Mouse (Mus musculus) frontal cortex, postnatal 10 days (tissue): ENCODE results near the gene Casz1.

Experiments
- DNase-seq, 2 experiments: peaks; one replicate each; pipeline ENCODE4 v3.0.0; 2022; ENCODE audit warnings: low spot score in 2 of 2, mixed read lengths in 1 of 2

Gene Casz1

DNA sequence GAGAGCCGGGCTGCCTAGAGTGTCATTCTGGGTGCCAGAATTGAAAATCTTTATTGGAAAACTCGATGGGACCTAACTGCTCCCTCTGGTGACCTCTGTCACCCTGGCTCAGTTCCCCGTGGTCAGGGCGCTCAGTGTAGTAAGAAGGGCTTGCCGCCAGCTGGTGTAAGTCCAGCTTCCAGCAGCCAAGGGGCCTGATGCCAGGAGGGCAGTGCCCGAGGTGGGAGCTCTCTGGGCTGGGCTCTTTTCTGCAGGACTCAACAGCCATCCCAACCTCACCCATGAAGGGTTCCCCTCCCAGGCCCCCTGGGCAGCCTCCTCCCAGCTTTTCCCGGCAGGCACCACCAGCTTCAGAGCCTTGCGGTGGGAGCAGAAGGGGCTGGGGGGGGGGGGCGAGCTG, 42.0 kb downstream of the Casz1 start:
- DNase-seq: peak in 1 of 2 experiments; percentile 27

DNA sequence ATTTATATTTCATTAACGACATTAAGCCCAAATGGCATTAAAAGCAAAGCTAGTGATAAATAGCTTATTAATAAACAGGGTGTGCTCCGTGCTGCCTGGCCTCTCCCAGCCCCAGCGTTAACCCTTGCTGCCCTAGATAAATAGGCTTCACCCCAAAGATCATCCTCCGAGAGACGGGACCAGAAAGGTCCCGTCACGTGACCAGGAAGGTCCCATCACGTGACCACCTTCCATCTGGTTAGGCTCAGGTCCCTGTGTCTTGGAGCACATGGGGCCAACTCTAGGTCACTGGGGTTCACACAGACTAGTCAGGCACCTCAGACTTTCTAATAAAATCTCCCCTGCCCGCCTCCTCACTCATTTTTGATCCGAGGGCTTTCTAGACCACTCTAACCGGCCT, 42.5 kb downstream of the Casz1 start:
- no peak for DNase-seq

DNA sequence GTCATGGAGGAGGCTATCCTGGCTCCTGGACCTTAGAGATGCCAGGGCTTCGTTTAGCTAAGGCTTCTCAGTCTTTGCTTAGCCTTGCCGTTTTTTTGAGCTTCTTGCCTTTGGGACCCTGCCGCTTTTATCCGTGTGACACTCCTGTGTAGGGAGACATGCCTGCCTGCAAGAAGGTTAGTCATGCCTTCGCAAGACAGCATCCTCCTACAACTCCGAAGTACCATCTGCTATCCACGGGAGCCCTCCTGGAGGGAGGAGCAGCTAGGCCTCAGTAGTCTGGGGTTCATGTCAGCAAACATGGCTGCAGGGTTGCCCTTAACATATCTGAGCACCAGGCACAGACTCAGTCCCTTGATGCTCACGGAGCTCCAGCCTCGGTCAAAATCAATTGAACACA, 43.4 kb downstream of the Casz1 start:
- DNase-seq: no peak

DNA sequence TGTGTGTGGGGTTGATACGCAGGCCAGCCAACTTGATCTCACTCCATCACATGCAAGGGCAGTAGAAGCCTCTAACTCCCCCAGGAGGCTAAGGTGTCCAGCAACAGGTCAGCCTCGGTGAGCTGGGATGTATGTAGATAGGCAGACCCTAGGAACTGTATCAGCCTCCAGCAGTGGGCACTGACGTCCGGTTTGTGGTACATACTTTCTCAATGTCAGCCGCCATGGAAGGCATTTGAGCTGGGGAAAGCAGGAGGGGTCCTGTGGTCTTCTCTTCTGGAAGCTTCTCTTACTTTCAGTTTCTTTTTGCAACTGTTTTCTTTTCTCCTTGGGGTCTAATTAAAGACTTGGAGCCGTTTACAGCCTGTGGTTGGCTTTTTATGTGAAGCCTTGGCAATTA, 45.2 kb downstream of the Casz1 start:
- DNase-seq: no peak

DNA sequence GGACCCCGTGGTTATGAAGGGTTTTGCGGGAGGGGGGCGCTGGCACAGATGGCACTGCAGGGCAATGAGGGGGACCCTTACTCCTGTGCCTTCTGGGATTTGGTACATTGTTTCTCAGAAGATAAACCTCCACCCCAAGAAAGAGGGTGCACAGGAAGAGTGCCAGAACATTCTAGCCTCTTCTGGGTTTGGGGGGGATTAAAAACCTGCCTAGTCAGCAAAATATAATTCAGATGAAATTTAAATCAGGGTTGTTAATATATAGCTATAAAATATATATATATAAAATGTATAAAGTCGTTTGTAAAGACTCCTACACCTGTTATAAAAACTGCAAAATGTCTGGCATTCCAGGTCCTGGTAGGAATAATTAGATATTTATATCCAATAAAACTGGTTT, 48.8 kb downstream of the Casz1 start:
- no peak for DNase-seq

DNA sequence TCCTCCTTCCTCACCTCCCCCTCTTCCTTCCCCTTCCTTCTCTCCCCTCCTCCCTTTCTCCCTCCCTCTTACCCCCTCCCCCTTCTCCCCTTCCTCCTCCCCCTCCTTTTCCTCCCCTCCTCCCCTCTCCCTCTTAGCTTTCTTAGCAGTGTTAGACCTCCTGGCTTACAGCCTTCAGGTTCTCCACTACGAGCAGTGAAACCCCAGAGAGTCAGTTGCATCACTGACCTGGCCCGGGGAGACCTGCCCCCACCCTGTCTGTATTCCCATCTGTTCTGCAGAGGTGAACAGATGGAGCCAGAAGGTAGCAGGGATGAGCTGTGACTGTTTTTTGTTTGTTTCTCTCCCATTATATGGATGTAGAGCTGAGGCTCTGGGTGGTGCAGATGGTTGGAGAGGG, 49.9 kb downstream of the Casz1 start:
- no peak for DNase-seq

DNA sequence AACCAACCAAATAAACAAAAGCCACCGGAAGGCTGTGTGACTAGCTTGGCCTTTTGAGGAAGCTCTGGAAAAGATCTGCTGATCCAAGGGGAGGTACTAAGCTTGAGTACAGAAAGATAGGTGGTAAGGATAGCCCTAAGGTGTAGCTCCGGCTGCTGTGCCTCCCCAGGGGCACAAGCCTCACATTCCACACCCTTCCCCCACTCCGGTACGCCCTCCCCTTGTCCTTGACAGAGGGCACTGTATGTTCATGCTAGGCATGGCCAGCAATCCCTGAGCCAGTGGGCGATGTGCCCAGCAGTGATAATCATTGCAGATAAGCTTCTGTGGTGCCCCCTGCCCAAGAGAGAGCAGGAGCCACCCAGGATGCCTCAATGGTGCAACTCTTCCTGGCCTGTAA, 51.3 kb downstream of the Casz1 start:
- DNase-seq: no peak

DNA sequence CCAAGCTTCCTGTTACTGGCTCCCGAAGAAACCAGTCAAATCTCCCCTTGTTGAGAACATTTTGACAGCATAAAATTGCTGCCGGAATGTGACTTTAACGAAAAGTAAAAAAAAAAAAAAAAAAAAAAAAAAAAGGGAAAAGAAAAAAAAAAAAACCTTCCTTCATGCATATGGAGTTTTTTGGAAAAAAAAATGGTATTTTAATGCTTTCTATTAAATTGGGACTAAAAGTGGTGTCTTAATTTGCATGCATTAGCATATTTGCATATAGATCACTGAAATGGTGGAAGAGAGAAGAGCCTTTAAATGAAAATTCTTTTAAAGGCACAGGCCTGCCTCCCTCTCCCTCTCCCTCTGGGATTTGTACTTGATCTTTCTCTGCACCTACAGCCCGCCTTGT, 52.0 kb downstream of the Casz1 start:
- no peak for DNase-seq

DNA sequence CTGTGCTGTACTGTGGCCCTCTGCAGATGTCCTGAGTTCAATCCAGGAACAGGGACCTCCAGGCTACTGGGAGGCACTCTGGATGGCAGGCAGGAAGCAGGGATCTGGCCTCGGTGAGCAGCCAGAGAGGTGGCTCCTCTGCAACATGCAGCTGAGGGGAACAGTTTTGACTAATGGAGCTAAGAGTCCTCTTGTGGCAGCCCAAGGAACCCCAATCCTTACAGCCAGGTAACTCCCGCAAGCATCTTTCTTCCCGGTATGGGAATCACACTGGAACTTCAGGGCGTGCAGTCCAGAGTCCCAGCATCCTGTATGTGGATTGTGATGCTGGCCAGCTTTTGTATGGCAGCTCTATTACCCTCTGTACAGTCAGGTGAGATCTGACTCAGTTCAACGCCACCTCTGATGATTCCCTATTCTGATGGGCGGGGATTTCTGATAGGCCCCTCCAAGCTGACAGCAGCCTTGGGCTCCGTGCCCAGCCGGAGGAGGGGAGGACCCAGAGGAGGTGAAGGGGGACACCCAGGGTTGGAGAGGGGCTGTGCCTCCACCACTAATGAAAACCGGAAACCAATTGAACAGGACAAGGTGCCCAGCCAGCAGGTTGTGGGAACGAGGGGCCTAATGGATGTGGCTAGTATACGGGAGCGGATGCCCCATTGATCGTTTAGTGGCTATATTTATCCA, 53.3 kb downstream of the Casz1 start:
- no peak for DNase-seq

DNA sequence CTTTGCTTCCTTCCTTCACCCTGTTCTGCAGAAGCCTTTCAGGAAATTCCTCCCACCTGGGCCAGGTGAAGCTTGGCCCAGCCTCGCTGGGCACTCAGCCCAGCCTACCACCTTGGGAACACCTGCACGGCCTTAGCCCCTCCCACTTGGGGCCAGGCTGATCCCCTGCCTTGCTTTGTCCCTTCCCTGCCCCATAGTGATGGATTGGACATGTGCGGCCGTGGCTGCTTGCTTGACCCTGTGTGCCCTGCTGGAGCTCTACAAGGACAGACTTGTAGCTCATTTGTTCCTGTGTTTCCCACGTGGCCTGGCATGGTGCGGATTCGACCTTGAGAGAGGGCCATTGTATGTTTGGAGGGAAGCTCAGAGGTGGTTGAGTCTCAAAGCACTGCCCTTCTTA, 54.0 kb downstream of the Casz1 start:
- DNase-seq: no peak

DNA sequence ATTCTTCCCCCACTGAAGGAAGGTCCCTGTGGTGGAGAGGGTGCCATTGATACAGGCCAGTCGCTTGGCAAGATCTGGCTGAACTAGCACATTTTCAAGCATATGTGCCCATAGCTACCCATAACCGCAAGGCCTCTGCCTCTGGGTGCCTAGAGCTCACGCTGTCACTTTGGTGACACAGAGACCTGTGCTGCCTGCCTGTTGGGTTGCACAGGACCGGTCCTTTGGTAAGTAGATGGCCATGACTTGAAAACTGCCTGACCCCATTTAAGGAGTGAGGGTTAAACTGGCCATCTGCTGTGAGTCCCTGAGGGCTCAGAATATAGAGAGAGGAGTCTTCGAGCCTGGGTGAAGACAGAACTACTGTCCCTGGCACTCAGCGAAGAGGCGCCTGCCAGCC, 55.2 kb downstream of the Casz1 start:
- DNase-seq: no peak

DNA sequence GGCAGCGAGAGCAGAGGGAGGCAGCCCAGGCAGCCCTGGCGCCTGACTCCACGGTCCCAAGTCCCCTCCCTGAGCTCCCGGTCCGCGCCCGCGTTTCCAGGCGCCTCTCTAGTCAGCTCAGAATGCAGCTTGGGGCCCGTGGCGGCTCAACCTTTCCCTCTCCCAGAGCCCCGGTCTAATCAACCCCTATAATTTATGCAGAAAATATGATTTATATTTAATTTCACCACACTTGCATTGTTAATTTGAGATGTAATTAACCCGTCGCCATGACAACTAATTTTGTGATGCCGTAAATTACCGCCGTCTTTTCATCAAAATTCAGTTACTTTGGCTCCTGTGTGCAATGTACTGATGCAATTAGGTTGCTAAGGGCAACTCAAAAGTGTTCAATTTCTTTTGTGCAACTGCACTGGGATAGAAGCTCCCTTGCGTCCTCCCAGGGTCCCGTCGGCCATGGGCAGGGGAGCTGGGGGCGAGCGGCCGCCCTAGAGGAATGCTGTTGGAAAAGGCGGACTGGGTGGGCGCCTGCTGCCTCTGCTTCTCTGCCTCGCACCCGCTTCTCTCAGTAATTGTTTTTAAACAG, 55.8 kb downstream of the Casz1 start:
- peak in 1 of 2 experiments; percentile 25 for DNase-seq

DNA sequence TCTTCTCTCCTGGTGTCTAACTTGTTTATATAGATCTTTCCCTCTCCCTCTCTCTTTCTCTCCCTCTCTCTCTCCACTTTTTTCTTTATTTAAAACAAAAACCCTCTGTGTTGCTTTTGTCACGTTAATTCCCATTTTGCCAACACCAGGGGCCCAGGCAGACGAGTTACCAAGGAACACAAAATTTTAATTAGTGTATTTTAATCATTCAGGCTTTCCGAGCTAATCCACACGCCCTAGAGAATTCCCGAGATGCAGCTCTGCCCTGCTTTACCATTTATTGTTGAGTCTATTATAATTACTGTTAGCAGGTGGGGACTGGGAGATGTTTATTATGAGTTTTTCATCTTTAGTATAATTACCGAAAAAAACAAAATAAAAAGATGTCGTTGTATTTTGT, 56.4 kb downstream of the Casz1 start:
- no peak for DNase-seq

DNA sequence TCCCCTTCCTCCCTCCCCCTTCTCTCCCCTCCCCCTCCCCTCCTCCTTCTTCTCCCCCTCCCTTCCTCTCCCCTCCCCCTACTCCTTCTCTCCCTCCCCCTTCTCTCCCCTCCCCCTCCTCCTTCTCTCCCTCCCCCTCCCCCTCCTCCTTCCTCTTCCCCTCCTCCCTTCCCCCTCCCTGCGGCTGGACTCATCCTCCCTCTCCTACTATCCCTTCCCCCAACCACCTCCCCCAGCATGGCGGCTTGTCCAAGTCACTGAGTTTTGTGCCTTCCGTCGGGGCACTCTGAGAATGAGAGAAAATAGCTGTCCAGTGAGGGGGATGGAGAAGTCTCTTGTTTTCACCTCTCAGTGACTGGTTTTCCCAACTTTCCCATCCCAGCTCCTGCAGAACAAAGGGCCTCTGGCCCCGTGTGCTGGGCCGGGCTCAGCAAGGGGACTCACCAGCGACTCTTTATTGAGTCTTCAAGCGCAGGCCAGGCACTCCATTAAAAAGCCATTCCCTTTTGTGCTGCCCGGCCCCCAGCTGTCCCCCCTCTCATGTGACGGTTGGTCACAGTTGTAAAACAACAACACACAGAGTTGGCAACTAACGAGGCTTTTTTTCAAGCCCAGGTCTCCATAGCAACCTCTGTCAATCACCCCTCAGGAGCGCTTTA, 62.7 kb downstream of the Casz1 start:
- DNase-seq: no peak

DNA sequence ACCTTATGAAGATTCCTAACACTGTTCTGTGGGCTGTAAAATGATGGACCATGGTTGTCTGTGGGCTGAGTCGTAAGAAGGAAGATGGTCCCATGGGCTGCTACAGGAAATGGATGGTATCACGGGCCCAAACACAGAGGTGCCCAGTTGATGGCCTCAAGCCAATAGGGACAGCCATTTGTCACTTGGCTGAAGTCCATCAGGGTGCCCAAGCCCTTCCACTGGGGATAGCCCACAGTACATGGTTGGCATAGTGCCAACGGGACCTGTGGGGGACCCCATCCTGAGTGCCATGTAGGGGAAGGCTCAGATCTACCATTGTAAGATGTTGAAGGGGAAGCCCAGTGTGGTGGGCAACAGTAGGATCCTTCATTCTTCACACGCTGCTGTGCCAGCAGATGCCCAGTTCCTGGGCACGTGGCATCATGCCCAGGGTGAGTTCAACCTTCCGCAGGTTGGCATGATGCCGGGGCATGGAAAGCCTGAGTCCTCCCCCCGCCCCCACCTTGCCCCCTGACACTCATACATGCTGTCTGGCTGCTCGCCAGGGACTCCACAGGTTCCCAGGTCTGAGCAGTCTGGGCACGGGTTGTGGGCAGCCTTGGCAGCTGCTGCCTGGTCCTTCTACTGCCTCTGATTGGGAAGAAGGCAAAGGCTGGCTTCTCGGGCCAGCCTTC, 63.6 kb downstream of the Casz1 start:
- DNase-seq: no peak

DNA sequence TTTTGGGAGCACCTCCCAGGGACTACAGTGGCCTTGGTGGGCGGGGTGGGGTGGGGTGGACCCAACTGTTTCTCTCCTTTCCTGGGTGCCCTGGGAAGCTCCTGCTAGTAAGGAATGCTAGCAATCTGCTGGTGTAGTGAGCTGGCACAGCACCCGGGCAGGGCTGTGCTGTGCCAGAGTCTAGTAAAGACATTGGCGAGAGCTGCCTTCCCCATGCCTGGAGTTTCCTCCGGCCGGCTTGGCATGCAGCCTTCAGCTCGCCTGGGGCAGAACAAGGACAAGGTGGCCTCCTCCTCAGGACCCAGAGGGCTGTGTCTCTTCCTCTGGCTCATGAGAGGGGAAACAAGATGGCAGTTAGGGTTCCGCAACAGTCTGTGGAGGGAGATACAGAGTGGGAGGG, 65.3 kb downstream of the Casz1 start:
- peak in 1 of 2 experiments; percentile 31 for DNase-seq

DNA sequence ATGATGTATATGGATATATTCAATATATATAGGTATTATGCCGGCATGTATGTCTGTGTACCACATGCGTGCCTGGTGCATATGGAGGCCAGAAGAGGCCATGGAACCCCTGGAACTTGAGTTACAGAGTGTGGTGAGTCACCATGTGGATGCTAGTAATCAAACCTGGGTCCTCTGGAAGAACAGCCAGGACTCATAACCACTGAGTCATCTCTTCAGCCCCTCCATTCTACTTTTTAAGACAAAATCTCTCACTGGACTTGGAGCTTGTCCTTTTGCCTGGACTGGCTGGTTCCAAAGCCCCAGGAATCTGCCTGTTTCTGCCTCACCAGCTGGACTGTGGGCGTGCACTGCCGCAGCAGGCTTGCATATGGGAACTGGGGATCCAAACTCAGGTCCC, 66.3 kb downstream of the Casz1 start:
- no peak for DNase-seq

DNA sequence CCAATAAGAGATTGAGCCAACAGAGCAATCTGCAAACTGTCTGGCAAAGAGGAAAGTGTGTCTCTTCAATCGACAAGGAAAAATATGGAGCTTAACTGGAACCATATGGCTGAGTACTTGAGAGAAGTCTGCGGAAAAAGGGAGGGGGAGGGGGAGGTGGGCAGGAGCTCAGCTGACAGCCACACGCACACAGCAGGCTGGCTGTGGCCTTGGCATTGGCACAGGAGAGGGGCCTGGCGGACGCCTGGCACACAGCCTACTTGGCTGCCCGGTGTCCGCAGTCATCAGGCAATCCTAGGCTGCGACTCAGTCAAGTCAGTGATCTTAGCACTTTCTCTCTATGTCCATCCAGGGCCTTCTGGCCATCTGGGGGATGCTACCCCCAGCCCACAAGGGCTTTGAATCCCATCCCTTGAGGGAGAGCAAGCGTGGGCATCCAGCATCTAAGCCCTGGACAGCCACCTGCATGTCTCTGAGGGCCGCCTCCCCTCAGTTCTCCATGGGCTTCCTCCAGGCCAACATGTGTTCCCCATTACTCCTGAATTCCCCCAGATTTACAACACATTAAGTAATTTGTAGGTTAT, 67.6 kb downstream of the Casz1 start:
- DNase-seq: peak in 1 of 2 experiments; percentile 32

DNA sequence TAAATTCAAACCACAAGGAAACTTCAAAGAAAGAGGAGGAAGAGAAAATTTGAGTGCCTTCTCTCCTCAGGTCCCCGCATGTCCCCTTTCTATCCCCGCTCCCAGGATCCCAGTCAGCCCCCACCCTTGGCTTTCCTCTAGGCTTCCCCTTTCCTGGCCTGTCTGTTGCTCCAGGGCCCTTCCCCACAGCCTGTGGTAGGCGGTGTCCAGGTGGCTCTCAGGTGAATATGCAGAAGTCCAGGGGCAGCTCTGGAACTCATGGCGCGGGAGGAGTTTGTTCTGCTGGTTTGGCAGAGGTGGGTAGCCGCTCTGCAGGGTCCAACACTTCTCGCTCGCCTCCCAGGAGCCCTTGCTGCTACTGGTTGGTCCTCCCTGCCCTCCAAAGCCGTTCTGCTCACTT, 68.1 kb downstream of the Casz1 start:
- no peak for DNase-seq

DNA sequence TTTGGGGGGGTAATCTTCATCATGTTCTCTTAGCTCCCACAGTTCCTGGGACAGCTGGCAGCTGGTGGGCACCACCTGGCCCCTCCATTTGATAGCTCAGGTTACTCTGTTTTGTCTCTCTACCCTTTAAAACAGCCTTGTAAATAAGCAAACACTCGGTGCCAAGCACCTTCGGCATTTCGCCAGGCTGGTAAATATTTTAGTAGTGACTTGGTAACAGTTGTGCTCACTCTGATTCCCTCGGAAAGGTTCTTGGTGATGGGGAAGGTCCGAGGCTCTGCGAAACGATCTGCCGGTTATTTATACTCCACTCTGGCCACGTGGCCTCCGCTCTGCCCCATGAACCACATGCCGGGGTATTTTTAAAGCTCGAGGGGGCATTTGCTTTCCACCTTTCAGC, 68.6 kb downstream of the Casz1 start:
- DNase-seq: no peak

DNA sequence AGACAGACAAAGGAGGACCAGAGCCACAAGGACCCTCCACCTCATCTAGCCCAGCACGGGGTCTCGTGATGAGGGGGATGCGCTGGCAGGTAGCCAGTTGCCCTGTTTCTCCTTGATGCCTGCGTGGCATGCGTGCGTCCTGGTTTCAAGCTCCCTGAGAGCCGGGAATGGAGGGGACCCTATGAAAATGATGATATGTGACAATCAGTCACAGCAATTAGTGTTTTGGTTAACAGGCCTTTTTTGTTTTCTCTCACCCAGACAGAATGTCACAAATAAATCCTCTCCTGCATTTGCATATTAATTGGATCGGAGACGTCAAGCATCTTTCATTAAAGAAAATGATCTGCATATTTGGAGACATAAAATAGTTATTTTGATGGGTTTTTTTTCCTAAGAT, 71.9 kb downstream of the Casz1 start:
- DNase-seq: no peak

DNA sequence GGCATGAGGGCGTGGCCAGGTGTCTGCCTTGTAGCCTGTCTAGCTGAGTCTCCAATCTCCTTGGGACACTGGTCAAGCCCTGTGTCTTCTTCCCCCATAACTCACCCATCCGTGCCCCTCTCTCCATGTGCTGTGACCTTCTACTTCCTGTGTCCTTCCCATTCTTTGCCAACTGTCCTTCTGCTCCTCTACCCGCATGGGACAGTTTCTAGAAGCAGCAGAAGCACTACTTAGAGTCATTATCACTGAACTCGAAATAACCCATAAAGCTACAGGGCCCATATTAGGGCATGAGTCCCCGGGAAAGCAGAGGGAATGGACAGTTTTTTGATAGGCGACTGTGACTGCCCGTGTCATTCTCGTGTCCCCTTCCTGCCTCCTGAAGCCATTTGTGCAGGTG, 72.6 kb downstream of the Casz1 start:
- DNase-seq: no peak
